Mouse (Mus musculus): ENCODE data around the gene Abca7. TPM values are rescaled to one million over a fixed set of nuclear protein-coding genes. Genes with fewer than 3 reads are reported as not detected.

Abca7 gene
- polyA plus RNA-seq, 1 experiment: 79.5 TPM

DNA sequence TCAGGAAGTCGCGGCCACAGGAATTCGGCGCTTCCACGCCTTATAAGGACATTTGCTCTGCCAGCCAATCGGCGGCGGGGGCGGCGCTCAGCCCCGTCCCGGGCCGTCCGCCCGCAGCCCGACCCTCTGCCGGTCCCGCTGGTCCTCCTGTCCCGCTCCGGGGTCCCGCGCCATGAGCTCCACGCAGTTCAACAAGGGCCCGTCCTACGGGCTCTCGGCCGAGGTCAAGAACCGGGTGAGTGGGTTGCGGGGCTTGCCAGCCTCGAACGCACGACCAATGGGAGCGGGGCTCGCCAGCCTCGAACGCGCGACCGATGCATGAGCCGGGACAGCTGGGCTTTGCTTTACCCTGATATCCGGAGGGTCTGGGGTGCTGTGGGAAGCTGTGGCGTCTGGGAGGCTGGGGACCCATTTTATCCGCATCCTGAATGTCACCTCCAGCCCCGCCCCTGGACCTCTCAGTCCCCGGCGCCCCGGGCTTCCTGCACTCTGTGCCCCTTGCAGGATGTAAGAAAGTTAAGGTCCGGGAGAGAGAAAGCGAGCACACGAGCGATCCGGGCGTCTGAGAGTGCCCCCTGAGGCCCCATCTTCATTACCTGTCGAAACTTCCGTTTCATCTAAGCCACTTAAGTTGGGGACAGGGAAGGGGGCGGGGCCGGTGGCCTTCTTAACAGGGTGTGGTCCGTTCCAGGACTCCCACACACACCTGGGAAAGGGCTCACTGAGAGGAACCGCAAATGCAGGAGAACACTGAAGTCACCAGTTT is 7.6 kb upstream of the Abca7 start, which contains the start of gene Cnn2:
TSS of gene Cnn2 (plus strand) at position 79 of the 766 bp plus-strand sequence.
- H3K36me3 ChIP-seq (ENCODE audit: control insufficient read depth, insufficient read depth, low read length): peaks cover 9% of the 10 kb centered on the region; the same call in 1 of the 2 replicates
- H3K4me3 ChIP-seq (ENCODE audit: control insufficient read depth, insufficient read depth, low read length): peak within 1 kb of the TSS; percentile 53
- WGBS: 1% methylated on average over 59 of the region's 59 CpGs
- peak; percentile 63 for DNase-seq
- H3K4me1 ChIP-seq (replicated peaks; ENCODE audit: control insufficient read depth, insufficient read depth, low read length): peaks cover 44% of the 10 kb centered on the region
- peak within 1 kb of the TSS; percentile 69 for H3K27ac ChIP-seq (ENCODE audit: control insufficient read depth, insufficient read depth, low read length)
- TF ChIP-seq CTCF (IDR thresholded peaks at IDR 0.05; ENCODE audit: borderline replicate concordance, control insufficient read depth, extremely low read depth, insufficient read depth, low read length, poor library complexity) (no peak), POLR2A (IDR thresholded peaks at IDR 0.05; ENCODE audit: control insufficient read depth, extremely low read depth, insufficient read depth, low read length, poor library complexity) (peak; percentile 38; the same call in 1 of the 2 replicates)
- H3K27me3 ChIP-seq (ENCODE audit: control insufficient read depth, insufficient read depth, low read length): no peaks in the 10 kb centered on the region

DNA sequence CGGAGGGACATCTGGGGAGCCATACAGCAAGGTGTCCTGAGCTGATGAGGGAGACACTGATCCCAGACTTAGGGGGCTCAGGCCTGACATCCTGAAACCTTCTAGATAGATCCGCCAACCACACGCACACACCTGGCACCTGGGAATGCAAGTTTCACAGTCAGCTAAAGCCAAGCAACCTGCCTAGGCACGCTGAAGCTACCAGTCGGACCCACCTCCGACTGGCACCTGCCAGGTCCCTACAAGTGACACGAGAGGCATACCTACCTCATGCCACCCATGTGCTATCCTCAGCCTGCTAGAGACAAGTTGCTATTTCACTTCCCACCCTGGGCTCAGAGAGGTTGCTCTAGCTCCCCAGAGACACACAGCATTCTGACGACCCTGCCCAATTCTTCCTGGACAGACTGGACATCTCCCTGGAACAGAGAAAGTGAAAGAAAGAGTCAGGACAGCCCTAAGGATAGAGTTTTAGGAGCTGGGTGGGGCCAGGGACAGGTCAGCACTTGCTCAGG is 7.0 kb upstream of the Abca7 start:
- no peak for DNase-seq
- no peak for TF ChIP-seq CTCF (IDR thresholded peaks at IDR 0.05; ENCODE audit: borderline replicate concordance, control insufficient read depth, extremely low read depth, insufficient read depth, low read length, poor library complexity)
- peak overlapping the region; percentile 14; the same call in 1 of the 2 replicates for H3K27ac ChIP-seq (ENCODE audit: control insufficient read depth, insufficient read depth, low read length)
- no peaks in the 10 kb centered on the region for H3K27me3 ChIP-seq (ENCODE audit: control insufficient read depth, insufficient read depth, low read length)
- H3K4me3 ChIP-seq (ENCODE audit: control insufficient read depth, insufficient read depth, low read length): peak overlapping the region; percentile 53
- H3K4me1 ChIP-seq (replicated peaks; ENCODE audit: control insufficient read depth, insufficient read depth, low read length): peaks cover 47% of the 10 kb centered on the region
- WGBS: 55% methylated on average over 8 of the region's 8 CpGs
- H3K36me3 ChIP-seq (ENCODE audit: control insufficient read depth, insufficient read depth, low read length): peaks cover 14% of the 10 kb centered on the region

DNA sequence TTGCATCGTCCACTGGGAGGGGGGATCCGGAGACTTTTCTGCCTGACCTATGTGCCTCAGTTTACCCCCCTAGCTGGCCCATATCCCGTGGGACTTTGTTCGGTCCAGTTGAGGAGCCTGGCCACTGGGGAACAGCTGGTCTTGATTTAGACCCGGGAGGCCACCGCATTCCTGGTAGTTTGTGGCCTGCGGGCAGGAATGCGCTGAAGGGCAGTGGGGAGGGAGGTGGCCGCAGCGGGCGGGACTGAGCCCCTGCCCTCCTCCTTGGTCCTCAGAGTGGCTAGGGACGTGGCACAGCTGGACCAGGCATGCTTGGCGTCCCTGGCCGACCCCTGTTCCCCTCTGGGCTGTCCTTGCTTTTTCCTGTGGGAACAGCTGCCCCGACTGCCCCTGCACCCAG is 6.4 kb upstream of the Abca7 start:
- Histone ChIP-seq H3K27ac (ENCODE audit: control insufficient read depth, insufficient read depth, low read length) (no peak overlapping the region), H3K4me1 (replicated peaks; ENCODE audit: control insufficient read depth, insufficient read depth, low read length) (peaks cover 52% of the 10 kb centered on the region), H3K4me3 (ENCODE audit: control insufficient read depth, insufficient read depth, low read length) (no peak overlapping the region), H3K27me3 (ENCODE audit: control insufficient read depth, insufficient read depth, low read length) (no peaks in the 10 kb centered on the region), H3K36me3 (ENCODE audit: control insufficient read depth, insufficient read depth, low read length) (peaks cover 16% of the 10 kb centered on the region)
- DNase-seq: no peak
- no peak for TF ChIP-seq POLR2A (IDR thresholded peaks at IDR 0.05; ENCODE audit: control insufficient read depth, extremely low read depth, insufficient read depth, low read length, poor library complexity)
- no peak for TF ChIP-seq CTCF (IDR thresholded peaks at IDR 0.05; ENCODE audit: borderline replicate concordance, control insufficient read depth, extremely low read depth, insufficient read depth, low read length, poor library complexity)
- WGBS: 78% methylated on average over 15 of the region's 15 CpGs

DNA sequence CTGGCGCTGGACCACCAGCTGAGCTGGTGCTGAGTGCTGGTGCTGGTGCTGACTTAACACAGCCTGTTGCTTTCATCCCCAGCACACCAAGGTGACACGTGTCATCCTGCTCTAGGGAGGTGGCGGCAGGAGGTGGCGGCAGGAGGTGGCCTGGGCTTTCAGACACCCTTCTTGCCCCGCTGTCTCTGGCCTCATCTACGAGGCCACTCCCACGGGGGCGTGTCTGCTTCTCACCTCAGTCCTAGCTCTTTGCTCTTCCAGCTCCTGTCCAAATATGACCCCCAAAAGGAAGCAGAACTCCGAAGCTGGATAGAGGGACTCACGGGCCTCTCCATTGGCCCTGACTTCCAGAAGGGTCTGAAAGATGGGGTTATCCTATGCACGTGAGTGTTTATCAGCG is 5.2 kb upstream of the Abca7 start:
- peaks cover 60% of the 10 kb centered on the region for H3K4me1 ChIP-seq (replicated peaks; ENCODE audit: control insufficient read depth, insufficient read depth, low read length)
- no peak overlapping the region for H3K4me3 ChIP-seq (ENCODE audit: control insufficient read depth, insufficient read depth, low read length)
- WGBS: 95% methylated on average over 12 of the region's 12 CpGs
- H3K27me3 ChIP-seq (ENCODE audit: control insufficient read depth, insufficient read depth, low read length): no peaks in the 10 kb centered on the region
- no peak overlapping the region for H3K27ac ChIP-seq (ENCODE audit: control insufficient read depth, insufficient read depth, low read length)
- no peak for DNase-seq
- no peak for TF ChIP-seq POLR2A (IDR thresholded peaks at IDR 0.05; ENCODE audit: control insufficient read depth, extremely low read depth, insufficient read depth, low read length, poor library complexity)
- peaks cover 16% of the 10 kb centered on the region for H3K36me3 ChIP-seq (ENCODE audit: control insufficient read depth, insufficient read depth, low read length)

DNA sequence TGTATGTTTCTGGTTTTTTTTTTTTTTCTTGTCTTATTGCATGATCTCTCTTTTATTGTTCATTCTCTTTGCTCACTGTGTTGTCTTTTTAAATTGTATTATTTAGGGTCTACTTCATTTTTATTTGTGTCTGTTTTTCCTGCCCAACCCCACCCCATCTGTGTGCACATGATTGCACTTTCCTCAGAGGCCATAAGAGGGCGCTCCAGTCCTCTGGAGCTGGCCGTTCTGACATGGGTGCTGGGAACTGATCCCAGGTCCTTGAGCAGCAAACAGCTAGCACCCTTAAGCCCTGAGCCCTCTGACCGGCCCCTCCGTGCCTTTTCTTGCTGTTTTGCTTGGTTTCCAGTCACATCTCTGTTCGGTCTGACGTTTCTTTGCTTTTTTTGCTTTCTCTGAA is 4.7 kb upstream of the Abca7 start:
- Histone ChIP-seq H3K4me1 (replicated peaks; ENCODE audit: control insufficient read depth, insufficient read depth, low read length) (peaks cover 56% of the 10 kb centered on the region), H3K4me3 (ENCODE audit: control insufficient read depth, insufficient read depth, low read length) (no peak overlapping the region), H3K27me3 (ENCODE audit: control insufficient read depth, insufficient read depth, low read length) (no peaks in the 10 kb centered on the region), H3K36me3 (ENCODE audit: control insufficient read depth, insufficient read depth, low read length) (peaks cover 16% of the 10 kb centered on the region), H3K27ac (ENCODE audit: control insufficient read depth, insufficient read depth, low read length) (no peak overlapping the region)
- TF ChIP-seq POLR2A (IDR thresholded peaks at IDR 0.05; ENCODE audit: control insufficient read depth, extremely low read depth, insufficient read depth, low read length, poor library complexity): no peak
- TF ChIP-seq CTCF (IDR thresholded peaks at IDR 0.05; ENCODE audit: borderline replicate concordance, control insufficient read depth, extremely low read depth, insufficient read depth, low read length, poor library complexity): no peak
- no peak for DNase-seq
- 98% methylated on average over 6 of the region's 6 CpGs for WGBS

DNA sequence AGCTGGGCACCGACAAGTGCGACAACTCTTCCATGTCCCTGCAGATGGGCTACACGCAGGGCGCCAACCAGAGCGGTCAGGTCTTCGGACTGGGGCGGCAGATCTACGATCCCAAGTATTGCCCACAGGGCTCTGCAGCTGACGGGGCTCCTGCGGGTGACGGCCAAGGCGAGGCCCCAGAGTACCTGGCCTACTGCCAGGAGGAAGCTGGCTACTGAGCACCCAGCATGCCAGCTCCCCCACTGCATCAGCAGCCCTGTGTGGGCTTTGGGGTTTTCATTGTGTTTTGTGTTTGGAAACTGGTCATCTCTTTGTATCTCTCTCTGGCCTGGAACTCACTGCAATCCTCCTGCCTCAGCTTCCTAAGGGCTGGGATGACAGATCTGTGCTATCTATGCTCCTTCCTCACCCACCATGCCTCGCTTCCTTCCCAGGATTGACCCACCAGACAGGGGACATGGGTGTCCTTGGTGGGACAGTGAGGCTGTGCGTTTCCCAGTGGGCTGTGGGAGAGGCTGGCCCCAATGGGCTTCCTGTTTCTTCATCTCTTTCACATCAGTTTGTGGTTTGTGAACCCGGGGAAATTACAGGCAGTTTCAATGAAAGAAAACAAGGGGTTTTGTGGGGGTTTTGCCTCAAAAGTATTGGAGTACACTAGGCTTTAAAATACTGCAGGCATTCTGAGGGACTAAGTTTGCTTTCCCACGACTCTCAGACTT is 1.7 kb upstream of the Abca7 start:
- no peak overlapping the region for H3K4me3 ChIP-seq (ENCODE audit: control insufficient read depth, insufficient read depth, low read length)
- H3K27me3 ChIP-seq (ENCODE audit: control insufficient read depth, insufficient read depth, low read length): no peaks in the 10 kb centered on the region
- TF ChIP-seq POLR2A (IDR thresholded peaks at IDR 0.05; ENCODE audit: control insufficient read depth, extremely low read depth, insufficient read depth, low read length, poor library complexity) (no peak), CTCF (IDR thresholded peaks at IDR 0.05; ENCODE audit: borderline replicate concordance, control insufficient read depth, extremely low read depth, insufficient read depth, low read length, poor library complexity) (no peak)
- WGBS: 26% methylated on average over 16 of the region's 16 CpGs
- peaks cover 16% of the 10 kb centered on the region for H3K36me3 ChIP-seq (ENCODE audit: control insufficient read depth, insufficient read depth, low read length)
- H3K4me1 ChIP-seq (replicated peaks; ENCODE audit: control insufficient read depth, insufficient read depth, low read length): peaks cover 37% of the 10 kb centered on the region
- no peak for DNase-seq
- H3K27ac ChIP-seq (ENCODE audit: control insufficient read depth, insufficient read depth, low read length): peak overlapping the region; percentile 51; the same call in 1 of the 2 replicates
